Mouse (Mus musculus) gastrocnemius, adult 2 months (tissue): ENCODE measurements around the gene Arl16. TPM values are rescaled to one million over a fixed set of nuclear protein-coding genes. Genes with fewer than 3 reads are reported as not detected.
A peak's percentile ranks its signal among the peaks of the same experiment; 100 is the strongest.

Source experiments
- DNase-seq: peaks from one replicate; pipeline ENCODE4 v3.0.0; 2022
- H3K27ac ChIP-seq: fragments of 200-600 bp; 2 replicates; pipeline ENCODE4 v1.8.1; 2022; ENCODE audit warnings: mild to moderate bottlenecking
- H3K4me3 ChIP-seq: fragments of 200-600 bp; 2 replicates; pipeline ENCODE4 v1.8.1; 2022; ENCODE audit warnings: mild to moderate bottlenecking, moderate library complexity
- CTCF ChIP-seq: fragments of 200-600 bp; IDR thresholded peaks from 2 replicates; pipeline ENCODE4 v1.8.1; 2022; ENCODE audit warnings: antibody characterized with exemption, mild to moderate bottlenecking, moderate library complexity
- intact Hi-C: fragments of 180-260 bp; cut with DNase I; formaldehyde crosslinking; loops from one replicate; pipeline ENCODE4 v1.15.1; 2025
- total RNA-seq, 2 experiments: library from RNA; stranded (reverse); gene quantifications; 2 replicates each; pipeline ENCODE4 v1.2.3; 2021

Arl16 gene
- total RNA-seq, 2 experiments from 2014 or later = 5.6 to 6.3 TPM

- Histone ChIP-seq H3K4me3 (peak within 1 kb of the TSS; percentile 97), H3K27ac (peak within 1 kb of the TSS; percentile 95)
- intact Hi-C loops = no loop called here
Measured at GRCm38 (mm10) chr11:120437152-120437856, 30.1 kb downstream of the Arl16 start, which contains the start of gene Nploc4. Nploc4 (minus strand) TSS chr11:120437708.

GRCm38 (mm10) chr11:120426727-120427126, 40.7 kb downstream of the Arl16 start:
- no peak for TF ChIP-seq CTCF
- Histone ChIP-seq H3K27ac (no peak overlapping the region), H3K4me3 (no peak overlapping the region)
- no peak for DNase-seq
- intact Hi-C loops = no loop called here

More at GRCm38 (mm10) chr11:120437152-120437856, 30.1 kb downstream of the Arl16 start, which contains the start of gene Nploc4:
- TF ChIP-seq CTCF = peak; percentile 29; the same call in 1 of the 2 replicates
- peak; percentile 93 for DNase-seq

DNA sequence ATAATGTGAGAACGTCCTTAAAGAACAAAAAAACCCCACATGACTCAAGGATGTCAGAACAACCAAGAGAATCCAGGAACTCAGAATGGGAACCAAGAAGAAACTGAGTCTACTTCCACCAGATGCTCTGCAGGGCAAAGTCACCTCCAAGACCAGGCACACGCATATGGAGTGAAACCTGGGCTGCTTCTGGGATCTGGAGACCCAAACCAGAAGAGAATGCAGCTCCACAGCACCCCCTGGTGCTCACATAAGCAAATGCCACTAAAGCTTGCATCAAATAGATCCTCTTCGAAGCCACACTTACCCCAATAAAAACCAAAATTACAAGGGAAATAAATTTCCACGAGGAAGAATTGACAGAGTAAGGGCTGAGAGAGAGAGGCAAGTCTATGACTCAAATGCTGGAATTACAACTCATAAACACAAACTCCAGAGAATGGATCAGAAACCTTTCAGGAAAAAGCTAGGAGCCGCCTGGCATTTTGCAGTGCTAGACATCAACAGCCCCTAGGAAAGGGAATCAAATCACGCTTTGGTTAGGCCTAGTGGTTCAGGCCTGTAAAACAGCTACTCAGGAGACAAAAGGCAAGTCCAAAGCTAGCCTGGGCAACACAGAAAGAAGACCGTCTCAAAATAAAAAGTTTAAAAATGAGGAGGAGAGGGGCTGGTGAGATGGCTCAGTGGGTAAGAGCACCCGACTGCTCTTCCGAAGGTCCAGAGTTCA, 43.7 kb downstream of the Arl16 start:
- intact Hi-C loops = loop anchor here (2.0 to 5.0 kb wide), 2 partner anchors 36 to 65 kb away; no protein-coding TSS in a partner anchor
- H3K4me3 ChIP-seq = no peak overlapping the region
- DNase-seq = peak; percentile 72
- TF ChIP-seq CTCF = peak; percentile 87
- peak overlapping the region; percentile 87 for H3K27ac ChIP-seq

DNA sequence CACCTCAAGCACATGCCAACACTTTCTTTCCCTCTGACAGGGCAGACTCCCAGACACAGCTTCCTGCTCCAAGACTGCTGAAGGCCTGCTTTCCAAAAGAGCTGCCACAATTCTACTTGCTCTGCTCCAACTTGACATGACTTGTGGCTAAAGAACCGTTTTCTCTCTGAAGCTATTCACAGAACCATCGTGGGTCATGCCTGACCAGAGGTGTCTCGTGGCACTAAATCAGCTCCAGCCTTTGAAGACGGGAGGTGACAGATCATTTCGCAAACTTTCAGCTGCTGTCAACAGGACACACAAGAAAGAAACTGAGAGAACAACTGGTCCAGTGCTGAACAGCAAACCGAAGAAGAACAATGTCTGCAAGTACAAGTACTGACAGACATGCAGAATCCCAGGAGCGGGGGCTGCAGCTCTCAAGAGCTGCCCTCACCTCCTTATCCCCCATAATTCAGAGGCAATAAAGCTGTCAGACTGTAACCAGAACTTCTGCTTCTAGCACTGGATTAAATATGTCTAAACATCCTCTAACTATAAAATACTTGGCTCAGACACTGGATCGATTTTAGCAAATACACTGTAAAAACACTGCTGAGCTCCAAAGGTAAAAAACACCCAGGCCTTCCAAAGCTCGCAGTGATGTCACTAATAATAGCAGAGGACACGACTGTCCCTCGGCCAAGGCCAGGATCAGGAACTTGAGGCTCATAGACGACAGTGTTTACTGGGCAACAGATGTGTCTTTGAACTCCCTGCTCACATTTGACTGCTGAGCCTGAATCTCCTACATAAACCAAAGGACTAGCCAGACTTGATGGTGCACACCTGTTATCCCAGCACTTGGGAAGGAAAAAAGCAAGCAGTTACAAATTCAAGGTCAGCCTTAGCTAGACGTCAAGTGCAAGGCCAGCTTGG, 44.5 kb downstream of the Arl16 start:
- peak; percentile 57 for DNase-seq
- no peak overlapping the region for H3K4me3 ChIP-seq
- intact Hi-C loops = loop anchor here (2.0 to 5.0 kb wide), 2 partner anchors 36 to 64 kb away; no protein-coding TSS in a partner anchor
- TF ChIP-seq CTCF = no peak
- peak overlapping the region; percentile 87 for H3K27ac ChIP-seq

DNA sequence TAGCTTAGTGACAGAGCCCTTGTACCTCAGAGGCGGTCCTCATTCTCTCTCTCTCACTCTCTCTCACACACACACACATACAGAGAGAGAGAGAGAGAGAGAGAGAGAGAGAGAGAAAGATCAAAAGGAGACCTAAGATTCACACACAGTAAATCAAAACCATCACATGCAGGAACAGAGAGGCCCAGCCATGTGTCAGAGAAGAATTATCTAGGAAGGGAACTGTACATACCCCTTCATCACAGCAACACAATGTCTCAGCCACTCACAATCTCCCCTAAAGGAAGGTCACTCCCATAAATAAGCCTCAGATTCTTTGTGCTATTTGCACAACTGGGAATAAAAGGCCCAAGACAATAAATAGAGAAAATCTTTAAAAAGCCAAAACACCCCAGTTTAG, 48.8 kb downstream of the Arl16 start:
- intact Hi-C loops = no loop called here
- no peak for TF ChIP-seq CTCF
- DNase-seq = no peak
- no peak overlapping the region for H3K27ac ChIP-seq
- H3K4me3 ChIP-seq = no peak overlapping the region

GRCm38 (mm10) chr11:120417852-120418251, 49.6 kb downstream of the Arl16 start:
- no peak overlapping the region for H3K27ac ChIP-seq
- TF ChIP-seq CTCF = no peak
- no peak overlapping the region for H3K4me3 ChIP-seq
- DNase-seq = no peak
- intact Hi-C loops = loop anchor here (2.0 kb wide), 1 partner anchor 17 kb away; no protein-coding TSS in a partner anchor

Other genes starting within 250 kb of the Arl16 start
- gene Bahcc1, start 234.7 kb downstream of the Arl16 start, total RNA-seq = 1 to 10 TPM; 3.5 to 5.3 TPM
- gene Actg1, start 119.1 kb downstream of the Arl16 start, total RNA-seq = 100 to 1,000 TPM; 201 to 262 TPM
- under 1 TPM in 1 of 2 experiments, not detected in 1; 0.87 TPM for gene Fscn2, start 106.1 kb downstream of the Arl16 start, total RNA-seq
- 10 to 100 TPM; 18.5 to 18.8 TPM for gene Faap100, start 88.8 kb downstream of the Arl16 start, total RNA-seq
- 10 to 100 TPM; 75.8 to 94.9 TPM for gene Nploc4, start 29.9 kb downstream of the Arl16 start, total RNA-seq
- 1 to 10 TPM in 1 of 2 experiments, not detected in 1; 1.1 TPM for gene Tspan10, start 25.0 kb downstream of the Arl16 start, total RNA-seq
- 1 to 10 TPM in 1 of 2 experiments, under 1 TPM in 1; 0.41 to 1.2 TPM for gene Pde6g, start 14.1 kb downstream of the Arl16 start, total RNA-seq
- 10 to 100 TPM; 19.1 to 31.8 TPM for gene Oxld1, start 9.5 kb downstream of the Arl16 start, total RNA-seq
- 1 to 10 TPM; 5.2 to 7.2 TPM for gene Ccdc137, start 9.5 kb downstream of the Arl16 start, total RNA-seq
- 100 to 1,000 TPM; 120 to 177 TPM for gene Mrpl12, start 17.0 kb upstream of the Arl16 start, total RNA-seq
- gene Slc25a10, start 24.2 kb upstream of the Arl16 start, total RNA-seq = 1 to 10 TPM; 2.8 to 4.1 TPM
- under 1 TPM in 1 of 2 experiments, not detected in 1; 0.33 TPM for gene Gcgr, start 63.1 kb upstream of the Arl16 start, total RNA-seq
- gene Mcrip1, start 82.1 kb upstream of the Arl16 start, total RNA-seq = 10 to 100 TPM; 21.7 to 22.1 TPM
- gene Ppp1r27, start 83.5 kb upstream of the Arl16 start, total RNA-seq = 100 to 1,000 TPM; 188 to 418 TPM
- gene P4hb, start 105.6 kb upstream of the Arl16 start, total RNA-seq = 100 to 1,000 TPM; 201 to 240 TPM
- gene Arhgdia, start 114.0 kb upstream of the Arl16 start, total RNA-seq = 10 to 100 TPM; 72.1 to 89.6 TPM
- gene Alyref, start 130.8 kb upstream of the Arl16 start, total RNA-seq = 10 to 100 TPM; 36.0 to 44.7 TPM
- 10 to 100 TPM; 45.3 to 58.5 TPM for gene Anapc11, start 130.8 kb upstream of the Arl16 start, total RNA-seq
- under 1 TPM in 1 of 2 experiments, not detected in 1; 0.78 TPM for gene Npb, start 140.9 kb upstream of the Arl16 start, total RNA-seq
- gene Pcyt2, start 150.3 kb upstream of the Arl16 start, total RNA-seq = 10 to 100 TPM; 30.6 to 39.2 TPM
- gene Sirt7, start 157.6 kb upstream of the Arl16 start, total RNA-seq = 1 to 10 TPM; 4.1 to 4.7 TPM
- gene Mafg, start 166.0 kb upstream of the Arl16 start, total RNA-seq = 10 to 100 TPM; 53.1 to 68.2 TPM
- gene Pycr1, start 176.2 kb upstream of the Arl16 start, total RNA-seq = 1 to 10 TPM; 3.5 to 3.8 TPM
- gene Myadml2, start 180.6 kb upstream of the Arl16 start, total RNA-seq = 100 to 1,000 TPM; 109 to 157 TPM
- gene Notum, start 193.6 kb upstream of the Arl16 start, total RNA-seq = not detected
- gene Aspscr1, start 205.4 kb upstream of the Arl16 start, total RNA-seq = 10 to 100 TPM; 31.2 to 32.4 TPM
- 10 to 100 TPM; 22.1 to 32.3 TPM for gene Cenpx, start 246.1 kb upstream of the Arl16 start, total RNA-seq
- 1 to 10 TPM; 3.6 to 4.4 TPM for gene Lrrc45, start 246.3 kb upstream of the Arl16 start, total RNA-seq